Mouse (Mus musculus) mammary gland, adult 2 months (tissue): ENCODE measurements around the gene Brca2. TPM values are rescaled to one million over a fixed set of nuclear protein-coding genes. Genes with fewer than 3 reads are reported as not detected.

Experiments
- polyA plus RNA-seq: library from polyadenylated mRNA; depleted of rRNA; stranded (reverse); fragments of >200 nt; gene quantifications from 2 replicates; pipeline ENCODE4 v1.2.3, GENCODE M21; 2012; ENCODE audit warnings: low replicate concordance; rRNA removed

Brca2 gene
- 1.3 and 2.2 TPM in 2 replicates for polyA plus RNA-seq

DNA sequence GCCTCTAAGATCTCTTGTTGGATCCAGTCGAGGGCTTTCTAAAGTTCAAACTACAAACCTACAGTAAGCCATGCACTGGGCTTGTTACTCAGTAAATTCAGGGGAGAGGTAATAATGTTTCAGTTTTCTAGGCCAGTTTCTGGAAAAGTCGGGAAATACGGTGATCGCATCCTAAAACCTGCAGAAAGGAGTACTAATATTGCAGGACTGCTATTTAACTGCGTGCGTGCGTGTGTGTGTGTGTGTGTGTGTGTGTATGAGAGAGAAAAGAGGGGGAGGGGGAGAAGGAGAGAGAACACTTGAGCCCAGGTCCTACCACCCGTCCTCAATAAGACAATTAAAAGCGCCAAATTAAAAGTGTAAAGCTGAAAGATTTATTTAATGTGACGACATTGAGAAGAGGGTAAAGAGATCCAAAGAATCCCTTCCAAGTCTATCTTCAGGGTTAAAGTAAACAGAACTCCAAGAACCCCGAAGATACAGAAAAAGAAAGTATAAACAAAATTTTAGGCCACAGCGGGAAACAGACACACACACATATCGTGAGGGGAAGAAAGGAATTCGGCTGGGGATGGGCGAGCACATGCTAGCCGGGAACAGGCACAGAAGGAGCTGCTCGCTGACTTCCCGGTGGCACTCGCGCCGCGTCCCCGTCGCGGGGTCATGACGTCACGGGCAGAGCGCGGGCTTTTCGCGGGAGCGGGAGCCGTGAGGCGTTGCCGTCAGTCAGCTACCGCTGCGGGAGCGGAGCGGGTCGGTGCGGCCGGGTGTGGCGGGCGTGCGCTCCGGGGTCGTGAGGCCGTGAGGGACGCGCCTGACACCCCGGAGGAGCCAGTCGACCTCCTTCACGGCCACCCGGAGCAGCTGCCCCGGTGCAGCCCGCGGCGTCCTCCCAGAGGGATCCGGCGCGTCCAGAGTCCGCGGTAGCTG, at the start of gene Brca2:
Gene Brca2, plus strand, starts transcription at position 694 of the 930 bp plus-strand sequence.

GRCm38 (mm10) chr5:150518064-150518463, 4.4 kb upstream of the Brca2 start, which contains the start of gene Zar1l:
TSS of gene Zar1l (minus strand) at chr5:150518164.

DNA sequence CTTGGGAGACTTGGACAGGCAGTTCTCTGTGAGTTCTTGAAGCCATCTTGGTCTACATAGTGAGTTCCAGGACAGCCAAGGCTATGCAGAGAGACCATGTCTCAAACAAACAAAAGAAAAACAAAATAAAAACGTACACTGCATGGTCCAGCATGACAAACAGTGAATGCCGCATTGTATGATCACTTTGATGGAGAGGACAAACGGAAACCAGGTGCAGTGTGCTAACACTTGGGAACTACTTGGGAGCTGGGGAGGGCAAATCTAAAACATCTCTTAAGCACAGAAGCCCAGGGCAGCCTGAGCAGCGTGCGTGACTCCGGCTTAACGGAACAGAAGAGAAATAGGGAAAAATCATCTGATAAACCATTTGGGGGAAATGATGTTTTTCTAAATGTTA, 74.7 kb downstream of the Brca2 start, which contains the start of gene N4bp2l1:
Gene N4bp2l1, minus strand, starts transcription at position 101 of the 400 bp plus-strand sequence.

Other genes with a start within 250 kb of the Brca2 start
- not detected in 2 replicates for gene Zar1l, start 4.5 kb upstream of the Brca2 start, polyA plus RNA-seq
- gene N4bp2l1, start 74.6 kb downstream of the Brca2 start, polyA plus RNA-seq = 30.8 and 38.9 TPM in 2 replicates
- 4.4 and 7.8 TPM in 2 replicates for gene N4bp2l2, start 143.6 kb downstream of the Brca2 start, polyA plus RNA-seq
- gene Pds5b, start 151.1 kb downstream of the Brca2 start, polyA plus RNA-seq = 3.0 and 6.9 TPM in 2 replicates